Mouse (Mus musculus) urinary bladder, postnatal 10 days (tissue): ENCODE data around the gene Atp2b2.

Experiments used
- DNase-seq: peaks from one replicate; pipeline ENCODE4 v3.0.0; 2022; ENCODE audit warnings: low spot score

Gene Atp2b2

GRCm38 (mm10) chr6:113856790-113857189 is 185.6 kb downstream of the Atp2b2 start:
- DNase-seq, result no peak

GRCm38 (mm10) chr6:113856095-113856646 is 186.2 kb downstream of the Atp2b2 start:
- DNase-seq, result no peak

GRCm38 (mm10) chr6:113855581-113855980 is 186.8 kb downstream of the Atp2b2 start:
- no peak for DNase-seq

GRCm38 (mm10) chr6:113852318-113852717 is 190.1 kb downstream of the Atp2b2 start:
- DNase-seq, result no peak

- no peak for DNase-seq
These were observed 192.6 kb downstream of the Atp2b2 start for GRCm38 (mm10) chr6:113849819-113850218.

GRCm38 (mm10) chr6:113848655-113849054 is 193.8 kb downstream of the Atp2b2 start:
- no peak for DNase-seq

GRCm38 (mm10) chr6:113847092-113847491 is 195.3 kb downstream of the Atp2b2 start:
- DNase-seq, result no peak

- DNase-seq, result no peak
These were observed 199.2 kb downstream of the Atp2b2 start for GRCm38 (mm10) chr6:113843248-113843647.

GRCm38 (mm10) chr6:113838493-113838892 is 203.9 kb downstream of the Atp2b2 start:
- no peak for DNase-seq

GRCm38 (mm10) chr6:113837740-113838139 is 204.7 kb downstream of the Atp2b2 start:
- DNase-seq, result no peak

- DNase-seq, result no peak
These were observed 205.9 kb downstream of the Atp2b2 start for GRCm38 (mm10) chr6:113836545-113836944.

GRCm38 (mm10) chr6:113830463-113830862 is 211.9 kb downstream of the Atp2b2 start:
- DNase-seq, result no peak

- DNase-seq, result no peak
These were observed 215.1 kb downstream of the Atp2b2 start for GRCm38 (mm10) chr6:113827309-113827708.

- no peak for DNase-seq
These were observed 220.0 kb downstream of the Atp2b2 start for GRCm38 (mm10) chr6:113822417-113822816.

- DNase-seq, result no peak
These were observed 225.7 kb downstream of the Atp2b2 start for GRCm38 (mm10) chr6:113816690-113817089.

- DNase-seq, result no peak
These were observed 231.0 kb downstream of the Atp2b2 start for GRCm38 (mm10) chr6:113811462-113811861.

- DNase-seq, result no peak
These were observed 231.7 kb downstream of the Atp2b2 start for GRCm38 (mm10) chr6:113810667-113811066.

GRCm38 (mm10) chr6:113806241-113806640 is 236.2 kb downstream of the Atp2b2 start:
- DNase-seq, result no peak

GRCm38 (mm10) chr6:113801233-113801632 is 241.2 kb downstream of the Atp2b2 start:
- no peak for DNase-seq

- no peak for DNase-seq
These were observed 242.5 kb downstream of the Atp2b2 start for GRCm38 (mm10) chr6:113799915-113800314.

- no peak for DNase-seq
These were observed 243.1 kb downstream of the Atp2b2 start for GRCm38 (mm10) chr6:113799349-113799748.

GRCm38 (mm10) chr6:113798921-113799320 is 243.5 kb downstream of the Atp2b2 start:
- DNase-seq, result no peak

- no peak for DNase-seq
These were observed 247.1 kb downstream of the Atp2b2 start for GRCm38 (mm10) chr6:113795241-113795702.

GRCm38 (mm10) chr6:113792368-113792767 is 250.0 kb downstream of the Atp2b2 start:
- no peak for DNase-seq
